Mouse (Mus musculus) embryonic facial prominence, embryonic 12.5 days (tissue): ENCODE data around the gene Fgfr1op. TPM values are rescaled to one million over a fixed set of nuclear protein-coding genes. Genes with fewer than 3 reads are reported as not detected.

Experiments
- ATAC-seq: fragments of 200-750 bp; cut with Nextera tagmentation; 2 replicates; pipeline ENCODE4 v1.8.0; 2017; ENCODE audit not compliant: insufficient number of reproducible peaks, insufficient read depth, low FRiP score, low TSS enrichment
- H3K27ac ChIP-seq: fragments of 300-500 bp; sonication (generic); 2 replicates; pipeline ENCODE4 v1.5.1; 2016; ENCODE audit warnings: mild to moderate bottlenecking
- H3K27me3 ChIP-seq: fragments of 300-500 bp; sonication (generic); 2 replicates; pipeline ENCODE4 v1.6.1; 2016; ENCODE audit warnings: mild to moderate bottlenecking, moderate library complexity
- H3K36me3 ChIP-seq: fragments of 300-500 bp; sonication (generic); 2 replicates; pipeline ENCODE4 v1.6.1; 2016; ENCODE audit warnings: mild to moderate bottlenecking
- H3K4me1 ChIP-seq: fragments of 300-500 bp; sonication (generic); 2 replicates; pipeline ENCODE4 v1.6.1; 2016
- H3K4me2 ChIP-seq: fragments of 300-500 bp; sonication (generic); replicated peaks from 2 replicates; pipeline ENCODE4 v1.6.1; 2016; ENCODE audit warnings: mild to moderate bottlenecking, moderate library complexity
- H3K4me3 ChIP-seq: fragments of 300-500 bp; sonication (generic); 2 replicates; pipeline ENCODE4 v1.5.1; 2016; ENCODE audit warnings: mild to moderate bottlenecking
- H3K9ac ChIP-seq: fragments of 300-500 bp; sonication (generic); 2 replicates; pipeline ENCODE4 v1.6.1; 2016; ENCODE audit warnings: mild to moderate bottlenecking, moderate library complexity
- H3K9me3 ChIP-seq: fragments of 300-500 bp; sonication (generic); 2 replicates; pipeline ENCODE4 v1.6.1; 2016; ENCODE audit warnings: mild to moderate bottlenecking, moderate library complexity
- WGBS: fragments of 180-500 bp; shearing (Covaris S2); methylation state at CpG from one replicate; pipeline ENCODE4 v1.1.7; 2016; 5-methylcytosine and 5-hydroxymethylcytosine counted together
- polyA plus RNA-seq: library from polyadenylated mRNA; unstranded; fragments of >200 nt; fragmentation: Nextera tagmentation; extraction: Ambion mirVana; gene quantifications from 2 replicates; pipeline ENCODE4 v1.2.1, GENCODE M21; 2016

Fgfr1op gene
- polyA plus RNA-seq, 1 experiment from 2014 or later, result 43.5 TPM

- Histone ChIP-seq H3K27me3 (no peaks in the 10 kb centered on the region), H3K9ac (no peak overlapping the region), H3K27ac (no peak overlapping the region), H3K4me1 (no peaks in the 10 kb centered on the region), H3K9me3 (no peaks in the 10 kb centered on the region), H3K4me3 (no peak overlapping the region), H3K36me3 (no peaks in the 10 kb centered on the region), H3K4me2 (no peak overlapping the region)
- 55% methylated on average over 3 of the region's 3 CpGs for WGBS
- no peak for ATAC-seq
These were observed 44.9 kb downstream of the Fgfr1op start for GRCm38 (mm10) chr17:8210170-8210569.

GRCm38 (mm10) chr17:8210675-8211074 lies 45.4 kb downstream of the Fgfr1op start:
- Histone ChIP-seq H3K4me3 (no peak overlapping the region), H3K9me3 (no peaks in the 10 kb centered on the region), H3K36me3 (no peaks in the 10 kb centered on the region), H3K4me2 (no peak overlapping the region), H3K4me1 (no peaks in the 10 kb centered on the region), H3K9ac (no peak overlapping the region), H3K27ac (no peak overlapping the region), H3K27me3 (no peaks in the 10 kb centered on the region)
- no peak for ATAC-seq
- WGBS, result 76% methylated on average over 10 of the region's 10 CpGs

GRCm38 (mm10) chr17:8211399-8211798 lies 46.1 kb downstream of the Fgfr1op start:
- no peak overlapping the region for H3K4me3 ChIP-seq
- ATAC-seq, result no peak
- H3K36me3 ChIP-seq, result no peaks in the 10 kb centered on the region
- no peak overlapping the region for H3K27ac ChIP-seq
- no peak overlapping the region for H3K9ac ChIP-seq
- no peaks in the 10 kb centered on the region for H3K27me3 ChIP-seq
- H3K4me1 ChIP-seq, result no peaks in the 10 kb centered on the region
- no peaks in the 10 kb centered on the region for H3K9me3 ChIP-seq
- 85% methylated on average over 6 of the region's 6 CpGs for WGBS
- no peak overlapping the region for H3K4me2 ChIP-seq

GRCm38 (mm10) chr17:8214369-8214768 lies 49.1 kb downstream of the Fgfr1op start:
- Histone ChIP-seq H3K4me1 (no peaks in the 10 kb centered on the region), H3K36me3 (no peaks in the 10 kb centered on the region), H3K9ac (no peak overlapping the region), H3K27ac (no peak overlapping the region), H3K4me3 (no peak overlapping the region), H3K4me2 (no peak overlapping the region), H3K27me3 (no peaks in the 10 kb centered on the region), H3K9me3 (no peaks in the 10 kb centered on the region)
- 87% methylated on average over 1 of the region's 1 CpGs for WGBS
- no peak for ATAC-seq

GRCm38 (mm10) chr17:8215016-8215745 lies 49.9 kb downstream of the Fgfr1op start:
- Histone ChIP-seq H3K4me2 (no peak overlapping the region), H3K36me3 (no peaks in the 10 kb centered on the region), H3K27ac (no peak overlapping the region), H3K4me3 (no peak overlapping the region), H3K4me1 (no peaks in the 10 kb centered on the region), H3K9me3 (no peaks in the 10 kb centered on the region), H3K9ac (no peak overlapping the region), H3K27me3 (no peaks in the 10 kb centered on the region)
- 87% methylated on average over 12 of the region's 12 CpGs for WGBS
- no peak for ATAC-seq

- no peaks in the 10 kb centered on the region for H3K4me1 ChIP-seq
- 90% methylated on average over 10 of the region's 10 CpGs for WGBS
- H3K9ac ChIP-seq, result no peak overlapping the region
- no peak for ATAC-seq
- no peaks in the 10 kb centered on the region for H3K36me3 ChIP-seq
- H3K4me2 ChIP-seq, result no peak overlapping the region
- no peaks in the 10 kb centered on the region for H3K27me3 ChIP-seq
- H3K27ac ChIP-seq, result no peak overlapping the region
- H3K9me3 ChIP-seq, result no peaks in the 10 kb centered on the region
- no peak overlapping the region for H3K4me3 ChIP-seq
These were observed 57.9 kb downstream of the Fgfr1op start for GRCm38 (mm10) chr17:8223225-8223624.

GRCm38 (mm10) chr17:8224072-8224471 lies 58.8 kb downstream of the Fgfr1op start:
- H3K36me3 ChIP-seq, result no peaks in the 10 kb centered on the region
- no peak for ATAC-seq
- 79% methylated on average over 1 of the region's 1 CpGs for WGBS

GRCm38 (mm10) chr17:8225166-8225565 lies 59.9 kb downstream of the Fgfr1op start:
- Histone ChIP-seq H3K27ac (no peak overlapping the region), H3K9ac (no peak overlapping the region), H3K36me3 (no peaks in the 10 kb centered on the region), H3K9me3 (no peaks in the 10 kb centered on the region), H3K4me3 (no peak overlapping the region), H3K4me1 (no peaks in the 10 kb centered on the region), H3K4me2 (no peak overlapping the region), H3K27me3 (no peaks in the 10 kb centered on the region)
- 93% methylated on average over 2 of the region's 2 CpGs for WGBS
- ATAC-seq, result no peak

More at GRCm38 (mm10) chr17:8224072-8224471, 58.8 kb downstream of the Fgfr1op start:
- H3K4me1 ChIP-seq, result no peaks in the 10 kb centered on the region
- H3K9me3 ChIP-seq, result no peaks in the 10 kb centered on the region
- no peak overlapping the region for H3K27ac ChIP-seq
- no peak overlapping the region for H3K9ac ChIP-seq
- no peak overlapping the region for H3K4me3 ChIP-seq
- no peak overlapping the region for H3K4me2 ChIP-seq
- no peaks in the 10 kb centered on the region for H3K27me3 ChIP-seq

- Histone ChIP-seq H3K4me2 (no peak overlapping the region), H3K27ac (no peak overlapping the region), H3K27me3 (no peaks in the 10 kb centered on the region), H3K4me1 (no peaks in the 10 kb centered on the region), H3K36me3 (no peaks in the 10 kb centered on the region), H3K9me3 (no peaks in the 10 kb centered on the region), H3K9ac (no peak overlapping the region), H3K4me3 (no peak overlapping the region)
- WGBS, result 79% methylated on average over 4 of the region's 4 CpGs
- ATAC-seq, result no peak
These were observed 60.4 kb downstream of the Fgfr1op start for GRCm38 (mm10) chr17:8225746-8226145.

- Histone ChIP-seq H3K4me3 (no peak overlapping the region), H3K9me3 (no peaks in the 10 kb centered on the region), H3K27ac (no peak overlapping the region), H3K9ac (no peak overlapping the region), H3K27me3 (no peaks in the 10 kb centered on the region), H3K36me3 (no peaks in the 10 kb centered on the region), H3K4me2 (no peak overlapping the region), H3K4me1 (no peaks in the 10 kb centered on the region)
- WGBS, result 40% methylated on average over 9 of the region's 9 CpGs
- ATAC-seq, result no peak
These were observed 63.3 kb downstream of the Fgfr1op start for GRCm38 (mm10) chr17:8228622-8229021.

GRCm38 (mm10) chr17:8229607-8230006 lies 64.3 kb downstream of the Fgfr1op start:
- H3K27ac ChIP-seq, result no peak overlapping the region
- ATAC-seq, result no peak
- no peaks in the 10 kb centered on the region for H3K36me3 ChIP-seq
- no peak overlapping the region for H3K4me3 ChIP-seq
- WGBS, result 94% methylated on average over 3 of the region's 3 CpGs
- H3K4me1 ChIP-seq, result no peaks in the 10 kb centered on the region
- H3K9ac ChIP-seq, result no peak overlapping the region
- H3K9me3 ChIP-seq, result no peaks in the 10 kb centered on the region
- no peak overlapping the region for H3K4me2 ChIP-seq
- H3K27me3 ChIP-seq, result no peaks in the 10 kb centered on the region

GRCm38 (mm10) chr17:8232089-8232488 lies 66.8 kb downstream of the Fgfr1op start:
- Histone ChIP-seq H3K4me1 (no peaks in the 10 kb centered on the region), H3K36me3 (no peaks in the 10 kb centered on the region), H3K4me2 (no peak overlapping the region), H3K27me3 (no peaks in the 10 kb centered on the region), H3K4me3 (no peak overlapping the region), H3K27ac (no peak overlapping the region), H3K9me3 (no peaks in the 10 kb centered on the region), H3K9ac (no peak overlapping the region)
- 72% methylated on average over 5 of the region's 5 CpGs for WGBS
- ATAC-seq, result no peak
